Mouse (Mus musculus) CH12.LX (cell line): ENCODE data around the gene Gria1. TPM values are rescaled to one million over a fixed set of nuclear protein-coding genes. Genes with fewer than 3 reads are reported as not detected.

Source experiments
- DNase-seq: peaks from one replicate; pipeline ENCODE4 v3.0.0-alpha.2; 2013; ENCODE audit errors: extremely low read depth
- H3K27ac ChIP-seq: 2 replicates; pipeline ENCODE4 v1.5.1; 2012; ENCODE audit warnings: low read depth, mild to moderate bottlenecking, control low read depth, moderate library complexity; ENCODE audit not compliant: insufficient read depth
- H3K27me3 ChIP-seq: replicated peaks from 2 replicates; pipeline ENCODE3; 2012; ENCODE audit warnings: inconsistent platforms
- H3K36me3 ChIP-seq, 2 experiments: replicated peaks in 1 of 2; 2 replicates each; pipeline versions ENCODE3 to v1.6.1; 2012; ENCODE audit warnings: inconsistent platforms in 1 of 2, low read length in 1 of 2, mild to moderate bottlenecking in 1 of 2, mixed read lengths in 1 of 2, moderate library complexity in 1 of 2; ENCODE audit not compliant: control insufficient read depth in 1 of 2, insufficient read depth in 1 of 2
- H3K4me1 ChIP-seq, 2 experiments: 2 replicates each; pipeline ENCODE4 v1.6.1; 2012; ENCODE audit warnings: inconsistent platforms in 1 of 2, moderate library complexity in 1 of 2; ENCODE audit not compliant: insufficient read depth in 2 of 2, control insufficient read depth in 1 of 2
- H3K4me2 ChIP-seq: 2 replicates; pipeline ENCODE4 v1.6.1; 2012; ENCODE audit warnings: low read depth, mild to moderate bottlenecking, control low read depth; ENCODE audit not compliant: poor library complexity, insufficient read depth, severe bottlenecking
- H3K4me3 ChIP-seq, 3 experiments: fragments of 150-350 bp in 1 of 3; sonication (generic) in 1 of 3; replicated peaks in 1 of 3; 2 replicates each; pipeline versions ENCODE3 to v1.5.1; 2011 to 2012; ENCODE audit warnings: low read depth in 2 of 3, low read length in 2 of 3, mild to moderate bottlenecking in 2 of 3, moderate library complexity in 2 of 3, control low read depth in 1 of 3, improper control_type of control experiment in 1 of 3, inconsistent platforms in 1 of 3, mixed read lengths in 1 of 3; ENCODE audit not compliant: poor library complexity in 1 of 3
- H3K79me2 ChIP-seq: replicated peaks from 2 replicates; pipeline ENCODE4 v1.6.1; 2012; ENCODE audit warnings: mild to moderate bottlenecking, moderate library complexity; ENCODE audit not compliant: control insufficient read depth, poor library complexity, insufficient read depth, severe bottlenecking; ENCODE audit errors: extremely low read depth
- H3K9ac ChIP-seq: 2 replicates; pipeline ENCODE4 v1.6.1; 2012; ENCODE audit warnings: low read depth, mild to moderate bottlenecking, control low read depth, moderate library complexity; ENCODE audit not compliant: insufficient read depth
- H3K9me3 ChIP-seq: replicated peaks from 2 replicates; pipeline ENCODE3; 2012; ENCODE audit warnings: low read length, inconsistent platforms, mixed read lengths
- BHLHE40 ChIP-seq: IDR thresholded peaks from 2 replicates; pipeline ENCODE4 v1.6.1; 2011; ENCODE audit warnings: mild to moderate bottlenecking, low read depth, low read length, improper control_type of control experiment
- CHD1 ChIP-seq: IDR thresholded peaks from 2 replicates; pipeline ENCODE4 v1.6.1; 2012; ENCODE audit warnings: low read depth, low read length, improper control_type of control experiment, inconsistent platforms
- CHD2 ChIP-seq: IDR thresholded peaks from 2 replicates; pipeline ENCODE4 v1.6.1; 2011; ENCODE audit warnings: low read length, improper control_type of control experiment
- ELF1 ChIP-seq: IDR thresholded peaks from 2 replicates; pipeline ENCODE4 v1.6.1; 2014; ENCODE audit warnings: low read depth, mild to moderate bottlenecking, inconsistent platforms, low read length, improper control_type of control experiment
- EP300 ChIP-seq: IDR thresholded peaks from 2 replicates; pipeline ENCODE4 v1.6.1; 2011; ENCODE audit warnings: low read length, improper control_type of control experiment
- HCFC1 ChIP-seq: IDR thresholded peaks from 2 replicates; pipeline ENCODE4 v1.6.1; 2012; ENCODE audit warnings: low read depth, mild to moderate bottlenecking, inconsistent platforms, low read length, improper control_type of control experiment
- KAT2A ChIP-seq: IDR thresholded peaks from 2 replicates; pipeline ENCODE4 v1.6.1; 2012; ENCODE audit warnings: low read length, improper control_type of control experiment, inconsistent platforms; ENCODE audit not compliant: insufficient replicate concordance
- MAFK ChIP-seq: IDR thresholded peaks from 2 replicates; pipeline ENCODE4 v1.6.1; 2011; ENCODE audit warnings: low read length, improper control_type of control experiment; ENCODE audit not compliant: insufficient replicate concordance
- MYC ChIP-seq: IDR thresholded peaks from 2 replicates; pipeline ENCODE4 v1.6.1; 2011; ENCODE audit warnings: low read depth, mild to moderate bottlenecking, improper control_type of control experiment, low read length
- NELFE ChIP-seq: IDR thresholded peaks from 2 replicates; pipeline ENCODE4 v1.6.1; 2011; ENCODE audit warnings: low read depth, low read length, improper control_type of control experiment
- TBP ChIP-seq: conservative IDR thresholded peaks from 2 replicates; pipeline ENCODE4 v1.6.1; 2011; ENCODE audit warnings: low read depth, low read length, improper control_type of control experiment
- TCF12 ChIP-seq: IDR thresholded peaks from 2 replicates; pipeline ENCODE4 v1.6.1; 2014; ENCODE audit warnings: low read depth, mild to moderate bottlenecking, inconsistent platforms, low read length, improper control_type of control experiment
- UBTF ChIP-seq: IDR thresholded peaks from 2 replicates; pipeline ENCODE4 v1.6.1; 2012; ENCODE audit warnings: low read depth, mild to moderate bottlenecking, inconsistent platforms, low read length, improper control_type of control experiment, moderate library complexity
- USF1 ChIP-seq: IDR thresholded peaks from 2 replicates; pipeline ENCODE4 v1.6.1; 2014; ENCODE audit warnings: low read depth, mild to moderate bottlenecking, inconsistent platforms, low read length, improper control_type of control experiment
- USF2 ChIP-seq: conservative IDR thresholded peaks from 2 replicates; pipeline ENCODE4 v1.6.1; 2011; ENCODE audit warnings: low read depth, low read length, improper control_type of control experiment
- ZMIZ1 ChIP-seq: IDR thresholded peaks from 2 replicates; pipeline ENCODE4 v1.6.1; 2012; ENCODE audit warnings: low read depth, mild to moderate bottlenecking, inconsistent platforms, low read length, improper control_type of control experiment
- dilution Hi-C: fragments of 300-500 bp; cut with MboI; formaldehyde crosslinking; loops from 2 replicates; pipeline ENCODE4 v1.14.3; 2020; ENCODE audit warnings: low sequenced_read_pairs; ENCODE audit not compliant: extremely low pct_unique_long_range_greater_than_20kb, extremely low pct_ligation_motif_present
- in situ Hi-C: fragments of 300-500 bp; cut with MboI; formaldehyde crosslinking; loops from 3 replicates; pipeline ENCODE4 v1.14.3; 2019; ENCODE audit warnings: low sequenced_read_pairs, low pct_ligation_motif_present, low pct_unique_long_range_greater_than_20kb, mixed read lengths
- polyA plus RNA-seq: library from polyadenylated mRNA; unstranded; fragments of >175 nt; gene quantifications from 2 replicates; pipeline ENCODE4 v1.2.1, GENCODE M21; 2012; ENCODE audit warnings: low read depth; ENCODE audit not compliant: insufficient read length
- total RNA-seq, 2 experiments: library from RNA; depleted of rRNA; stranded (reverse); fragments of 300-350 nt in 1 of 2; fragments of >200 nt in 1 of 2; gene quantifications; 2 replicates each; pipeline ENCODE4 v1.2.3; 2012 to 2014

The Gria1 gene
- total and polyA plus RNA-seq, 3 experiments, result under 0.01 to 0.49 (median 0.05) TPM

DNA sequence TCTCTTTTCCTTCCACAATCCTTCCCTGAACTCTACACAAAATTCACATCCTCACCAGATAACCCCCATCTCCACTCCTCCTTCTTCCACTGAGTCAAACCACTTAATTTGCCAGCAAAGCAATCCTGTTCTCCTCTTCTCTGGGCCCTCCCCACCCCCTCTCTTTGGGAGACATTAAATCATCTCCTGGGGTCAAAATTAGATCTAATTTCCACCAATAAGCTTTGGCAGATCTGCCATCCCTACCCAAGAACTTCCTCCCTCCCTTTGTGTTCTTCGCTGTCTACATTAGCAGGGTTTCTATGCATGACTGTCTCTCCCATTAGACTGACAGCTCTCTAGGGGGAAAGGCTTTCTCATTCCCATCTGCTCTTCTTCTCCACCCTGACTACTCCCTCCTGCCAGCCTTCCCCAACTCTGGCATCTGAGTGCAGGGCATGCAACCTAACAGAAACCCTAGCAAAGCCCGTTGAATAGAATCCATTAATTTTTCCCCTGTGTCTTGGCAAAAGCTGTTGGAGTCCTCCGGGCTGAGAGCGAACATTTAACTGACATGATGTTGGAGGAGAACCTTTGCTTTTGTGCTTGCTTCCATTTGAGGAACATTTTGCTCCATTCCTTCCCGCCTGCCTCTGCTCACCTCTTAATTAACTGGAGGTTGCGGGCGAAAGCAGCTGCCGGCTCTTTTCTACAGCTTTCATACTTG lies 59.2 kb downstream of the Gria1 start:
- Histone ChIP-seq H3K4me1 (no peaks in the 10 kb centered on the region), H3K4me3 (no peak overlapping the region), H3K36me3 (no peaks in the 10 kb centered on the region), H3K9ac (no peak overlapping the region), H3K27ac (no peak overlapping the region), H3K4me2 (no peak overlapping the region), H3K79me2 (no peaks in the 10 kb centered on the region), H3K27me3 (peaks cover 59% of the 10 kb centered on the region), H3K9me3 (peaks cover 5% of the 10 kb centered on the region)
- TF ChIP-seq CHD1 (no peak), EP300 (no peak), MAFK (no peak), USF1 (no peak), NELFE (no peak), ZMIZ1 (no peak), TBP (no peak), UBTF (no peak), HCFC1 (no peak)
- in situ Hi-C loops (no loop called here), dilution Hi-C loops (no loop called here)
- no peak for DNase-seq

DNA sequence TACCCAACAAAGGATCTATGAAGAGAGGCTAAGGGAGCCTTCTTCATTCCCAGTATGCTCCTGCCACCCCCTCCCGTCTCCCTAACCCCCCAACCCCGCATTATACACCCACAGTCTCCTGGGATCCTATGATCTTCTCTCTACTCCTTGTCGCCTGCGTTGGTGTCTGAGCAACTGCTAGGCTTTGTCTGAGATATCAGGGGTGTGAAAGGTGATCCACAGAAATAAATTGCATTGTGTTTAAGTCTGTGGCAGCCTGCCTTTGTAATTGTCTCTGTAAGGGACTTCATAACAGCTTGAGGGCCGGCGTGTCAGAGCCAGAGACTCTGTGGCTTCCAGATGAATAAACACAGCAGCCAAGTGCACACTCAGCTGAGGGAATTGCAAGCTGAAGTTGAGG lies 61.0 kb downstream of the Gria1 start:
- Histone ChIP-seq H3K27me3 (peaks cover 73% of the 10 kb centered on the region), H3K4me3 (no peak overlapping the region), H3K27ac (no peak overlapping the region), H3K9ac (no peak overlapping the region), H3K36me3 (no peaks in the 10 kb centered on the region), H3K4me2 (no peak overlapping the region), H3K9me3 (peaks cover 5% of the 10 kb centered on the region), H3K4me1 (no peaks in the 10 kb centered on the region), H3K79me2 (no peaks in the 10 kb centered on the region)
- TF ChIP-seq ZMIZ1, result no peak
- TF ChIP-seq CHD2, result no peak
- no peak for TF ChIP-seq ELF1
- in situ Hi-C loops (no loop called here), dilution Hi-C loops (no loop called here)
- DNase-seq, result no peak

DNA sequence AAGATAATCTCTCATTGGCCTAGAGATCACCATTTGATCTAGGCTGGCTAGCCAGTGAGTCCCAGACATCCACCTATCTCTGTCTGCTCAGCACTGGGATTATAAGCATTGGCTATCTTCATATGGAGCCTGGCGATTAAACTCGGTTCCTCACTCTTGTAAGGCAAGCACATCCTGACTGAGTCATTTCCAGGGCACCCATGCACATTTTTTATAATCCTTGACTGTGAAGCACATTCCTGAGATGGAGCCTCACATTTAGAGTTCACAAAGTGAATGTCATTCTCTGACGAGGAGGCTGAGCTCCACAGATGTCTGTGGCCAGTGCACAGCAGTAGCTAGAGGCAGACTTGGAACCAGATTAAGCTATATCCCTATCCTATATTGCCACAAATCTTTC lies 68.2 kb downstream of the Gria1 start:
- TF ChIP-seq HCFC1 (no peak), MYC (no peak), TCF12 (no peak), BHLHE40 (no peak), KAT2A (no peak), USF2 (no peak)
- Histone ChIP-seq H3K36me3 (no peaks in the 10 kb centered on the region), H3K27ac (no peak overlapping the region), H3K9ac (no peak overlapping the region), H3K9me3 (no peaks in the 10 kb centered on the region), H3K4me3 (no peak overlapping the region), H3K27me3 (peaks cover 81% of the 10 kb centered on the region), H3K79me2 (no peaks in the 10 kb centered on the region), H3K4me2 (no peak overlapping the region), H3K4me1 (no peaks in the 10 kb centered on the region)
- dilution Hi-C loops (no loop called here), in situ Hi-C loops (no loop called here)
- DNase-seq, result no peak
